Mouse (Mus musculus) ES-E14 (cell line): ENCODE data around the gene Serpina1f. TPM values are rescaled to one million over a fixed set of nuclear protein-coding genes. Genes with fewer than 3 reads are reported as not detected.
"Not testable (repeated sequence)": the region's sequence is repeated elsewhere in the genome, so short reads cannot be mapped to it uniquely, and the experiment has no call there.

Experiments used
- DNase-seq: peaks from one replicate; pipeline ENCODE4 v3.0.0-alpha.2; 2013; ENCODE audit warnings: low read depth, low spot score
- H3K27ac ChIP-seq: 2 replicates; pipeline ENCODE4 v1.5.1; 2012; ENCODE audit warnings: low read depth, mild to moderate bottlenecking, low read length, moderate library complexity, mixed read lengths; ENCODE audit not compliant: poor library complexity, insufficient read depth, severe bottlenecking
- H3K36me3 ChIP-seq: 2 replicates; pipeline ENCODE4 v1.6.1; 2012; ENCODE audit warnings: mild to moderate bottlenecking, low read length, moderate library complexity, mixed read lengths; ENCODE audit not compliant: control insufficient read depth, poor library complexity, insufficient read depth, severe bottlenecking
- H3K4me1 ChIP-seq, 2 experiments: fragments of 150-350 bp in 1 of 2; sonication (generic) in 1 of 2; 2 replicates each; pipeline ENCODE4 v1.6.1; 2012; ENCODE audit warnings: low read length in 2 of 2, mild to moderate bottlenecking in 1 of 2, mixed read lengths in 1 of 2; ENCODE audit not compliant: control insufficient read depth in 2 of 2, insufficient read depth in 2 of 2, poor library complexity in 1 of 2
- H3K4me3 ChIP-seq, 2 experiments: fragments of 150-350 bp in 1 of 2; sonication (generic) in 1 of 2; 2 replicates each; pipeline ENCODE4 v1.5.1; 2012; ENCODE audit warnings: low read length in 2 of 2, low read depth in 1 of 2, mild to moderate bottlenecking in 1 of 2, mixed read lengths in 1 of 2; ENCODE audit not compliant: insufficient read depth in 1 of 2, poor library complexity in 1 of 2, severe bottlenecking in 1 of 2
- H3K9ac ChIP-seq: 2 replicates; pipeline ENCODE4 v1.6.1; 2012; ENCODE audit warnings: low read depth, mild to moderate bottlenecking, low read length, mixed read lengths; ENCODE audit not compliant: poor library complexity, insufficient read depth, severe bottlenecking
- H3K9me3 ChIP-seq: fragments of 150-350 bp; sonication (generic); 2 replicates; pipeline ENCODE4 v1.6.1; 2012; ENCODE audit warnings: low read depth, mild to moderate bottlenecking, low read length; ENCODE audit not compliant: control insufficient read depth, insufficient read depth
- CHD2 ChIP-seq: IDR thresholded peaks from 2 replicates; pipeline ENCODE4 v1.6.1; 2014; ENCODE audit warnings: mild to moderate bottlenecking, low read depth, low read length, inconsistent platforms
- HCFC1 ChIP-seq: IDR thresholded peaks from 2 replicates; pipeline ENCODE4 v1.6.1; 2012; ENCODE audit warnings: low read length, inconsistent platforms, borderline replicate concordance; ENCODE audit not compliant: insufficient read depth
- MAFK ChIP-seq: IDR thresholded peaks from 2 replicates; pipeline ENCODE4 v1.6.1; 2014; ENCODE audit warnings: mild to moderate bottlenecking, low read depth, low read length, inconsistent platforms; ENCODE audit not compliant: insufficient read depth
- ZC3H11A ChIP-seq: IDR thresholded peaks from 2 replicates; pipeline ENCODE4 v1.6.1; 2012; ENCODE audit warnings: low read depth, mild to moderate bottlenecking, inconsistent platforms, low read length, borderline replicate concordance
- ZNF384 ChIP-seq: IDR thresholded peaks from 2 replicates; pipeline ENCODE4 v1.6.1; 2012; ENCODE audit warnings: low read depth, low read length, inconsistent platforms
- in situ Hi-C, 2 experiments: fragments of 600-800 bp; cut with MboI; formaldehyde crosslinking; loops; one replicate each; pipeline ENCODE4 v1.15.1; 2025; ENCODE audit warnings: low sequenced_read_pairs in 2 of 2, inconsistent platforms in 1 of 2; ENCODE audit not compliant: unreplicated experiment in 2 of 2
- total RNA-seq: library from RNA; depleted of rRNA; stranded (reverse); fragments of 300-350 nt; gene quantifications from 2 replicates; pipeline ENCODE4 v1.2.3, GENCODE M21; 2012

The Serpina1f gene
- total RNA-seq, 1 experiment, result not detected

DNA sequence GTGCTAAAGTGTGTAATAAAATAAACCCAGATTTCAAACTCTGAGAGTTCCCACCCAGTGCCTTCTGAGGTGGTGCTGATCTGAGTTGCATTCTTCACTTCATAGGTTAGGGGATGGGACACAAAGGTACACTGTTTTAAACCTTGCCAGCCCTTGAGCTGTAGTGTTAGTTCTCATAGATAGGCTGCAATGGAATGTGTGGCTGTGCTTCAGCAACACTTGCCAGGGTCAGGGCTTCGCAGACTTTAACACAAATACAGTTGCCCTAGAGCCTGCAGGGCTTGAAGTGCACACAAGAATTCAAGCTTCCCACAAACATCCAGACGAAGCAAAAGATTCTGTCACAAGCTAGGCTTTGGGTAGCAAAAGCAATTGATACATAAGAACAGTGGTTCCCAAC lies 24.4 kb downstream of the Serpina1f start:
- H3K27ac ChIP-seq, result no peak overlapping the region
- TF ChIP-seq CHD2, result no peak
- no peak overlapping the region for H3K9ac ChIP-seq
- no peak for DNase-seq
- H3K36me3 ChIP-seq, result no peaks in the 10 kb centered on the region
- H3K4me1 ChIP-seq, result no peaks in the 10 kb centered on the region
- no peaks in the 10 kb centered on the region for H3K9me3 ChIP-seq
- H3K4me3 ChIP-seq, result no peak overlapping the region
- in situ Hi-C loops, result no loop called here

DNA sequence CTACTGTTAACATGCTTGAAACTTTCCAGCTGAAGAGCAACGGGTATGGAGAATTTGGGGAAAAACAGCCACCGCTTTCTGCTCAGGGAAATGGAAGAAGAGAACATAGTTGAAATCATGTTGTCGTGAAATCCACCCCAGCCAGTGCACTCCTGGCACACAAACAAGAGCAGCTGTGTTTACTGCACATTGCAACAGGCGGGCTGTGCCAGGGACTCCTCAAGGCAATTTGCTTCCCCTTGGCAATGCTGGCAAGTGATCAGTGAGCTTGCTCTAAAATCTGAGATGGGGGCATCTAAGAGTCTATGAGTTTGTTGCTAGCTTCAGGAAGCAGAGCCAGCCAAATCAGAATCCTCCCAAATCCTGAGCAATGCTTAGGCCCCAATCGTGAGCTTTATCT lies 25.0 kb downstream of the Serpina1f start:
- H3K36me3 ChIP-seq, result no peaks in the 10 kb centered on the region
- no peak overlapping the region for H3K4me3 ChIP-seq
- DNase-seq, result no peak
- no peak overlapping the region for H3K9ac ChIP-seq
- no peaks in the 10 kb centered on the region for H3K4me1 ChIP-seq
- no peaks in the 10 kb centered on the region for H3K9me3 ChIP-seq
- H3K27ac ChIP-seq, result no peak overlapping the region
- TF ChIP-seq MAFK (no peak), CHD2 (no peak), ZC3H11A (no peak), HCFC1 (no peak), ZNF384 (no peak)
- in situ Hi-C loops, result no loop called here

DNA sequence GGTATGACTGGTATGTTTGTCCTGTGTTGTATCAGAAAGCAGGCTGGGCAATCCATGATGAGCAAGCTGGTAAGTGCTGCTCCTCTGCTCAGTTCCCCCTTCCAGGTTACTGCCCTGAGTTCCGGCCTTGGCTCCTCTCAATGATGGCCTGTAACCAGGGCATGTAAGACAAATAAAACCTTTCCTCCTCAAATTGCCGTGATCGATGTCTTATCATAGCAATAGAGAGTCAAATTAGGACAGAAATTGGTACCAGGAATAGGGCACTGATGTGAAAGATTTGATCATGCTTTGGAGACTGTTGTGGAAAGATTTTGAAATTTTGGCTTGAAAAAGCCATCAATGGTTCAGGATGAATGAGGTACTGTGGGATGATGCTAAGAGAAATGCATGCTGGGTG lies 30.0 kb downstream of the Serpina1f start:
- DNase-seq, result no peak
- H3K4me3 ChIP-seq, result no peak overlapping the region
- in situ Hi-C loops, result no loop called here

GRCm38 (mm10) chr12:103662053-103662452 lies 33.3 kb downstream of the Serpina1f start:
- H3K9ac ChIP-seq, DNase-seq, H3K9me3 ChIP-seq, in situ Hi-C loops, H3K27ac ChIP-seq, H3K36me3 ChIP-seq, H3K4me1 ChIP-seq, H3K4me3 ChIP-seq: not testable (repeated sequence)

More for the DNA sequence above, 30.0 kb downstream of the Serpina1f start:
- no peaks in the 10 kb centered on the region for H3K4me1 ChIP-seq
- H3K27ac ChIP-seq, result no peak overlapping the region
- H3K9me3 ChIP-seq, result no peaks in the 10 kb centered on the region
- no peak overlapping the region for H3K9ac ChIP-seq
- no peaks in the 10 kb centered on the region for H3K36me3 ChIP-seq
- TF ChIP-seq CHD2 (no peak), HCFC1 (no peak), MAFK (no peak), ZC3H11A (no peak), ZNF384 (no peak)

- H3K36me3 ChIP-seq, result no peaks in the 10 kb centered on the region
- no peaks in the 10 kb centered on the region for H3K4me1 ChIP-seq
- no peak for DNase-seq
- no peak overlapping the region for H3K9ac ChIP-seq
- no peak overlapping the region for H3K27ac ChIP-seq
- no peak overlapping the region for H3K4me3 ChIP-seq
- no peaks in the 10 kb centered on the region for H3K9me3 ChIP-seq
- TF ChIP-seq CHD2 (no peak), ZNF384 (no peak), HCFC1 (no peak), ZC3H11A (no peak), MAFK (no peak)
- in situ Hi-C loops, result no loop called here
These were observed 35.3 kb downstream of the Serpina1f start for GRCm38 (mm10) chr12:103660076-103660475.
